Comparison of ENCODE assay signal across 23 mouse cellular contexts in the genomic region with DNA sequence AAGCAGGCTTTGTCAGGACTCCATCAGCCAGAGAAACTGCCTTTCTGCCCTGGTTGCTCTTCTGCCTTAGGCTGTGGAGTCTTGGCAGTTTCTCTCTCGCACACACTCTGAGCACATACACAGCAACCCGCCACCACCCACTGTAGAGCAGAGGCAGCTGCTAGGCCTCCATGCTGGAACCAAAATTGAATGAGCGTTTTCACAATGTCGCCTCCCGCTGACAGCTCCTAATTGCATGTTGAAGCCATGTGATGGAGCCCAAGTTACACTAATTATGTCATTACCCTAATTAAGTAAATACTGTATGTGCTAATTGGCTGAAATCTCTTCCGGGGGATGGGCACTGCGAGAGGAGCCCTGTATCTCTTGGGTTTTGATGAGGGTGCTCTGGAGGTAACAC. TPM values are rescaled to one million over a fixed set of nuclear protein-coding genes. Genes with fewer than 3 reads are reported as not detected.
DNase-seq lines count a peak whose midpoint lies in the region; ATAC-seq lines count a peak whose summit lies in the region.
"Had no signal": no experiment of that assay in that cellular context is flagged by ENCODE, and none has a peak within 500 bp of the region (broad histone marks: within the 10 kb centered on the region; RNA-seq: fewer than 3 reads in every experiment).

No protein-coding gene starts in this region.

- no peak for DNase-seq in hindbrain, embryonic 14.5 days (ENCODE audit: low spot score)
- no peak for DNase-seq in hindbrain, embryonic 11.5 days (ENCODE audit: low spot score)
- DNase-seq in midbrain, embryonic 14.5 days: peak; percentile 18
- DNase-seq in cerebellum, adult 11 months: no peak
- DNase-seq: adrenal gland, adult 8-10 months; cerebellum, adult 9-10 months; gastrocnemius, postnatal 14 days; heart, adult 2 months; kidney, adult 11 months; kidney, postnatal 10 days; lung, embryonic 14.5 days; right cerebral cortex, adult 18-20 months; thymus, postnatal 4 days had no signal

- H3K4me3 ChIP-seq in hindbrain, embryonic 14.5 days (replicated peaks; ENCODE audit: low read length): no peak overlapping the region
- no peak overlapping the region for H3K4me3 ChIP-seq in hindbrain, embryonic 11.5 days (ENCODE audit: low read depth, low read length)
- no peak overlapping the region for H3K4me3 ChIP-seq in midbrain, embryonic 14.5 days (replicated peaks; ENCODE audit: low read depth, low read length)
- H3K4me3 ChIP-seq in midbrain, embryonic 16.5 days (ENCODE audit: low read depth, low read length): no peak overlapping the region
- H3K4me3 ChIP-seq in forebrain, embryonic 15.5 days: no peak overlapping the region
- H3K4me3 ChIP-seq: embryonic facial prominence, embryonic 15.5 days; heart, adult 2 months; heart, embryonic 15.5 days; limb, embryonic 10.5 days; midbrain, embryonic 13.5 days; neural tube, embryonic 12.5 days had no signal

- H3K4me1 ChIP-seq in hindbrain, embryonic 14.5 days (replicated peaks; ENCODE audit: control insufficient read depth, insufficient read depth, low read length): peaks cover 27% of the 10 kb centered on the region
- peaks cover 4% of the 10 kb centered on the region; the same call in 1 of the 2 replicates for H3K4me1 ChIP-seq in hindbrain, embryonic 11.5 days (replicated peaks; ENCODE audit: control insufficient read depth, insufficient read depth, low read length)
- H3K4me1 ChIP-seq in midbrain, embryonic 14.5 days (ENCODE audit: control insufficient read depth, insufficient read depth, low read length): peaks cover 15% of the 10 kb centered on the region
- peaks cover 11% of the 10 kb centered on the region for H3K4me1 ChIP-seq in midbrain, embryonic 16.5 days (ENCODE audit: control insufficient read depth, insufficient read depth, low read length)
- H3K4me1 ChIP-seq in forebrain, embryonic 15.5 days: peaks cover 62% of the 10 kb centered on the region

- H3K9me3 ChIP-seq in hindbrain, embryonic 14.5 days (ENCODE audit: control insufficient read depth, low read length): no peaks in the 10 kb centered on the region
- no peaks in the 10 kb centered on the region for H3K9me3 ChIP-seq in hindbrain, embryonic 11.5 days (ENCODE audit: control insufficient read depth, low read length)
- H3K9me3 ChIP-seq in midbrain, embryonic 14.5 days (ENCODE audit: control insufficient read depth, low read length): no peaks in the 10 kb centered on the region
- no peaks in the 10 kb centered on the region for H3K9me3 ChIP-seq in midbrain, embryonic 16.5 days (replicated peaks; ENCODE audit: control insufficient read depth, low read length, poor library complexity, severe bottlenecking)
- no peaks in the 10 kb centered on the region for H3K9me3 ChIP-seq in forebrain, embryonic 15.5 days
- H3K9me3 ChIP-seq: embryonic facial prominence, embryonic 15.5 days; heart, embryonic 15.5 days; limb, embryonic 10.5 days; midbrain, embryonic 13.5 days; neural tube, embryonic 12.5 days had no signal

- no peaks in the 10 kb centered on the region for H3K27me3 ChIP-seq in hindbrain, embryonic 14.5 days (ENCODE audit: control insufficient read depth, insufficient read depth, low read length)
- no peaks in the 10 kb centered on the region for H3K27me3 ChIP-seq in hindbrain, embryonic 11.5 days (ENCODE audit: control insufficient read depth, insufficient read depth, low read length)
- no peaks in the 10 kb centered on the region for H3K27me3 ChIP-seq in midbrain, embryonic 14.5 days (ENCODE audit: control insufficient read depth, insufficient read depth, low read length)
- H3K27me3 ChIP-seq in midbrain, embryonic 16.5 days (ENCODE audit: control insufficient read depth, insufficient read depth, low read depth, low read length): no peaks in the 10 kb centered on the region
- peaks cover 19% of the 10 kb centered on the region; the same call in 1 of the 2 replicates for H3K27me3 ChIP-seq in forebrain, embryonic 15.5 days
- H3K27me3 ChIP-seq: midbrain, embryonic 13.5 days had no signal

- no peak overlapping the region for H3K9ac ChIP-seq in hindbrain, embryonic 14.5 days
- H3K9ac ChIP-seq in hindbrain, embryonic 11.5 days (ENCODE audit: low read depth, low read length): no peak overlapping the region
- H3K9ac ChIP-seq in midbrain, embryonic 14.5 days (replicated peaks; ENCODE audit: low read length): no peak overlapping the region
- no peak overlapping the region for H3K9ac ChIP-seq in midbrain, embryonic 16.5 days (ENCODE audit: low read depth, low read length)
- no peak overlapping the region for H3K9ac ChIP-seq in forebrain, embryonic 15.5 days (replicated peaks)
- H3K9ac ChIP-seq: embryonic facial prominence, embryonic 15.5 days; heart, embryonic 15.5 days; lung, embryonic 14.5 days; midbrain, embryonic 13.5 days; neural tube, embryonic 12.5 days had no signal

- no peak overlapping the region for H3K4me2 ChIP-seq in hindbrain, embryonic 14.5 days (replicated peaks)
- no peak overlapping the region for H3K4me2 ChIP-seq in hindbrain, embryonic 11.5 days (replicated peaks; ENCODE audit: low read depth, low read length)
- H3K4me2 ChIP-seq in midbrain, embryonic 14.5 days (ENCODE audit: low read length): no peak overlapping the region
- H3K4me2 ChIP-seq in midbrain, embryonic 16.5 days (ENCODE audit: low read length): no peak overlapping the region
- no peak overlapping the region for H3K4me2 ChIP-seq in forebrain, embryonic 15.5 days (replicated peaks)
- H3K4me2 ChIP-seq: embryonic facial prominence, embryonic 15.5 days; heart, embryonic 15.5 days; liver, embryonic 11.5 days; lung, embryonic 14.5 days; midbrain, embryonic 13.5 days; neural tube, embryonic 12.5 days had no signal

- no peaks in the 10 kb centered on the region for H3K36me3 ChIP-seq in hindbrain, embryonic 14.5 days (replicated peaks; ENCODE audit: control insufficient read depth, insufficient read depth)
- no peaks in the 10 kb centered on the region for H3K36me3 ChIP-seq in hindbrain, embryonic 11.5 days (ENCODE audit: control insufficient read depth, insufficient read depth, low read length)
- H3K36me3 ChIP-seq in midbrain, embryonic 14.5 days (ENCODE audit: control insufficient read depth, insufficient read depth, low read length): no peaks in the 10 kb centered on the region
- H3K36me3 ChIP-seq in midbrain, embryonic 16.5 days (ENCODE audit: control insufficient read depth, insufficient read depth, low read length): no peaks in the 10 kb centered on the region
- no peaks in the 10 kb centered on the region for H3K36me3 ChIP-seq in forebrain, embryonic 15.5 days
- H3K36me3 ChIP-seq: embryonic facial prominence, embryonic 15.5 days; heart, embryonic 15.5 days; limb, embryonic 10.5 days; midbrain, embryonic 13.5 days; neural tube, embryonic 12.5 days had no signal

- 59% methylated on average over 7 of the region's 7 CpGs for WGBS in hindbrain, embryonic 14.5 days
- WGBS in hindbrain, embryonic 11.5 days: 82% methylated on average over 7 of the region's 7 CpGs
- 79% methylated on average over 7 of the region's 7 CpGs for WGBS in midbrain, embryonic 14.5 days
- WGBS in midbrain, embryonic 16.5 days: 70% methylated on average over 7 of the region's 7 CpGs
- 16% methylated on average over 7 of the region's 7 CpGs for WGBS in forebrain, embryonic 15.5 days

- no peak for ATAC-seq in hindbrain, embryonic 14.5 days (ENCODE audit: low FRiP score)
- no peak for ATAC-seq in hindbrain, embryonic 11.5 days (ENCODE audit: low FRiP score)
- no peak for ATAC-seq in midbrain, embryonic 14.5 days (ENCODE audit: low FRiP score, low TSS enrichment)
- no peak for ATAC-seq in midbrain, embryonic 16.5 days
- peak; percentile 46 for ATAC-seq in forebrain, embryonic 15.5 days (replicated peaks)
- ATAC-seq in monocyte, adult 5-6 weeks (replicated peaks; ENCODE audit: insufficient number of reproducible peaks, low FRiP score, low TSS enrichment, poor library complexity, severe bottlenecking): no peak
- ATAC-seq: midbrain, embryonic 13.5 days had no signal

- H3K27ac ChIP-seq in hindbrain, embryonic 14.5 days: peak overlapping the region; percentile 55; the same call in 1 of the 2 replicates
- no peak overlapping the region for H3K27ac ChIP-seq in hindbrain, embryonic 11.5 days (ENCODE audit: low read depth, low read length)
- H3K27ac ChIP-seq in midbrain, embryonic 14.5 days (replicated peaks; ENCODE audit: low read depth, low read length): no peak overlapping the region
- no peak overlapping the region for H3K27ac ChIP-seq in midbrain, embryonic 16.5 days (ENCODE audit: low read length)
- no peak overlapping the region for H3K27ac ChIP-seq in forebrain, embryonic 15.5 days (replicated peaks)
- H3K27ac ChIP-seq: embryonic facial prominence, embryonic 15.5 days; heart, adult 2 months; heart, embryonic 15.5 days; limb, embryonic 10.5 days; midbrain, embryonic 13.5 days; neural tube, embryonic 12.5 days had no signal

RNA-seq across cellular contexts. Expression of gene Glyctk, which starts 13.8 kb away (rescaled TPM):
- 2.3 and 3.0 TPM in 2 replicates for polyA plus RNA-seq in hindbrain, embryonic 14.5 days (2014; fragmentation: Nextera tagmentation; extraction: Ambion mirVana)
- polyA plus RNA-seq in hindbrain, embryonic 11.5 days (2014; fragmentation: Nextera tagmentation; extraction: Ambion mirVana): 3.9 and 4.9 TPM in 2 replicates
- polyA plus RNA-seq in midbrain, embryonic 14.5 days (2014; fragmentation: Nextera tagmentation; extraction: Ambion mirVana): 4.6 and 6.8 TPM in 2 replicates
- 3.5 and 3.9 TPM in 2 replicates for polyA plus RNA-seq in midbrain, embryonic 16.5 days (2015; fragmentation: Nextera tagmentation; extraction: Ambion mirVana)
- 2.9 and 3.2 TPM in 2 replicates for polyA plus RNA-seq in forebrain, embryonic 15.5 days (2015; fragmentation: Nextera tagmentation; extraction: Ambion mirVana)
- 0.29 to 3.0 TPM (median 0.97 TPM) in 3 replicates for total RNA-seq in monocyte, adult 5-6 weeks (2017)

RNA-seq across cellular contexts. Expression of gene Wdr82, which starts 26.6 kb away (rescaled TPM):
- polyA plus RNA-seq in hindbrain, embryonic 14.5 days (2014; fragmentation: Nextera tagmentation; extraction: Ambion mirVana): 40.2 and 42.3 TPM in 2 replicates
- 32.7 and 32.8 TPM in 2 replicates for polyA plus RNA-seq in hindbrain, embryonic 11.5 days (2014; fragmentation: Nextera tagmentation; extraction: Ambion mirVana)
- polyA plus RNA-seq in midbrain, embryonic 14.5 days (2014; fragmentation: Nextera tagmentation; extraction: Ambion mirVana): 54.0 and 75.3 TPM in 2 replicates
- 35.5 and 35.9 TPM in 2 replicates for polyA plus RNA-seq in midbrain, embryonic 16.5 days (2015; fragmentation: Nextera tagmentation; extraction: Ambion mirVana)
- 38.1 and 41.5 TPM in 2 replicates for polyA plus RNA-seq in forebrain, embryonic 15.5 days (2015; fragmentation: Nextera tagmentation; extraction: Ambion mirVana)
- 75.8 to 89.5 TPM (median 88.3 TPM) in 3 replicates for total RNA-seq in monocyte, adult 5-6 weeks (2017)

RNA-seq across cellular contexts. Expression of gene Col6a4, which starts 47.6 kb away (rescaled TPM):
- polyA plus RNA-seq in hindbrain, embryonic 14.5 days (2014; fragmentation: Nextera tagmentation; extraction: Ambion mirVana): 0.32 and 0.87 TPM in 2 replicates
- 0.19 and 0.21 TPM in 2 replicates for polyA plus RNA-seq in hindbrain, embryonic 11.5 days (2014; fragmentation: Nextera tagmentation; extraction: Ambion mirVana)
- polyA plus RNA-seq in midbrain, embryonic 14.5 days (2014; fragmentation: Nextera tagmentation; extraction: Ambion mirVana): 0.38 and 0.81 TPM in 2 replicates
- polyA plus RNA-seq in midbrain, embryonic 16.5 days (2015; fragmentation: Nextera tagmentation; extraction: Ambion mirVana): 1.8 and 2.2 TPM in 2 replicates
- 0.53 and 0.86 TPM in 2 replicates for polyA plus RNA-seq in forebrain, embryonic 15.5 days (2015; fragmentation: Nextera tagmentation; extraction: Ambion mirVana)
- not detected in 3 replicates for total RNA-seq in monocyte, adult 5-6 weeks (2017)
- total RNA-seq: heart, adult 2 months; hematopoietic stem cell, adult 5-6 weeks had no signal
- polyA plus RNA-seq: heart, adult 2 months; liver, embryonic 11.5 days had no signal

RNA-seq across cellular contexts. Expression of gene Ppm1m, which starts 55.4 kb away (rescaled TPM):
- polyA plus RNA-seq in hindbrain, embryonic 14.5 days (2014; fragmentation: Nextera tagmentation; extraction: Ambion mirVana): 13.0 and 13.4 TPM in 2 replicates
- 21.7 TPM in 2 replicates for polyA plus RNA-seq in hindbrain, embryonic 11.5 days (2014; fragmentation: Nextera tagmentation; extraction: Ambion mirVana)
- 11.3 and 13.1 TPM in 2 replicates for polyA plus RNA-seq in midbrain, embryonic 14.5 days (2014; fragmentation: Nextera tagmentation; extraction: Ambion mirVana)
- 16.6 and 16.7 TPM in 2 replicates for polyA plus RNA-seq in midbrain, embryonic 16.5 days (2015; fragmentation: Nextera tagmentation; extraction: Ambion mirVana)
- 15.4 and 15.8 TPM in 2 replicates for polyA plus RNA-seq in forebrain, embryonic 15.5 days (2015; fragmentation: Nextera tagmentation; extraction: Ambion mirVana)
- total RNA-seq in monocyte, adult 5-6 weeks (2017): 30.2 to 33.6 TPM (median 31.1 TPM) in 3 replicates

RNA-seq across cellular contexts. Expression of gene Twf2, which starts 58.7 kb away (rescaled TPM):
- 49.6 and 52.9 TPM in 2 replicates for polyA plus RNA-seq in hindbrain, embryonic 14.5 days (2014; fragmentation: Nextera tagmentation; extraction: Ambion mirVana)
- polyA plus RNA-seq in hindbrain, embryonic 11.5 days (2014; fragmentation: Nextera tagmentation; extraction: Ambion mirVana): 57.3 and 59.6 TPM in 2 replicates
- polyA plus RNA-seq in midbrain, embryonic 14.5 days (2014; fragmentation: Nextera tagmentation; extraction: Ambion mirVana): 46.4 and 55.4 TPM in 2 replicates
- 49.5 and 52.1 TPM in 2 replicates for polyA plus RNA-seq in midbrain, embryonic 16.5 days (2015; fragmentation: Nextera tagmentation; extraction: Ambion mirVana)
- polyA plus RNA-seq in forebrain, embryonic 15.5 days (2015; fragmentation: Nextera tagmentation; extraction: Ambion mirVana): 54.8 and 57.3 TPM in 2 replicates
- 50.2 to 87.3 TPM (median 73.1 TPM) in 3 replicates for total RNA-seq in monocyte, adult 5-6 weeks (2017)
